Mouse (Mus musculus) heart, postnatal 0 days (tissue): Measurements from ENCODE around the gene Pxk.

Experiments used
- CTCF ChIP-seq: IDR thresholded peaks from 2 replicates; pipeline ENCODE4 v1.5.1; 2016; ENCODE audit warnings: antibody characterized with exemption, control low read depth, low read depth
- EP300 ChIP-seq: IDR thresholded peaks from 2 replicates; pipeline ENCODE4 v1.6.1; 2016; ENCODE audit warnings: antibody characterized with exemption, low read depth

DNA sequence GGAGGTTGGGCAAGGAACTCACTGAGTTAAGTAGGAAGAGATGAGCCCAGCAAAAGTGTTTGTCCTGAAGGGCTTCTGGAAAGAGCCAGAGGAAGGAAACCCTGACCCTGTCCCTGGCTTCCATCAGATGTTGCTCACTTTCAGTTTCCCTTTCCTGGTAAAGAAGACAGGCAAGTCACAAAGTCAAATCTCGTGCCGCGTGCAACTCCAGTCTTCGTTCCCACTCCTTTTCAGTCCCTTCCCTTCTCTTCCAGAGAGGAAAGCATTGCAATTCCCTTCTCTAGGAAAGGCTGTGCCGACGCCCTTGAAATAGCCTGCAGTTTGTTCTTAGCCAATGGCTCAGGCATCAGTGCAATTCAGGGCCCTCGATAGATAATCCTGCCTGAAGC lies 2.5 kb upstream of the Pxk start:
- TF ChIP-seq CTCF: no peak
- no peak for TF ChIP-seq EP300
